Mouse (Mus musculus) hindlimb bud, embryonic 11.5 days (tissue): ENCODE measurements around the gene Nrcam.

Experiments
- DNase-seq: peaks from one replicate; pipeline ENCODE4 v3.0.0-alpha.2; 2012; ENCODE audit warnings: low read depth, low spot score; ENCODE audit errors: extremely low spot score

Nrcam gene

GRCm38 (mm10) chr12:44357460-44357859 is 28.8 kb downstream of the Nrcam start:
- no peak for DNase-seq

GRCm38 (mm10) chr12:44357881-44358280 is 29.2 kb downstream of the Nrcam start:
- no peak for DNase-seq

- DNase-seq: no peak
Observed at GRCm38 (mm10) chr12:44371076-44371710, 42.5 kb downstream of the Nrcam start.

GRCm38 (mm10) chr12:44375956-44376355 is 47.3 kb downstream of the Nrcam start:
- no peak for DNase-seq

- DNase-seq: no peak
Observed at GRCm38 (mm10) chr12:44378431-44379161, 49.9 kb downstream of the Nrcam start.

GRCm38 (mm10) chr12:44380805-44381204 is 52.1 kb downstream of the Nrcam start:
- no peak for DNase-seq

GRCm38 (mm10) chr12:44386398-44386797 is 57.7 kb downstream of the Nrcam start:
- DNase-seq: no peak

GRCm38 (mm10) chr12:44388220-44388619 is 59.5 kb downstream of the Nrcam start:
- DNase-seq: no peak

- no peak for DNase-seq
Observed at GRCm38 (mm10) chr12:44390391-44391137, 61.9 kb downstream of the Nrcam start.

GRCm38 (mm10) chr12:44394901-44395300 is 66.2 kb downstream of the Nrcam start:
- no peak for DNase-seq

GRCm38 (mm10) chr12:44397782-44398181 is 69.1 kb downstream of the Nrcam start:
- no peak for DNase-seq

- no peak for DNase-seq
Observed at GRCm38 (mm10) chr12:44402134-44402533, 73.4 kb downstream of the Nrcam start.

GRCm38 (mm10) chr12:44403270-44403669 is 74.6 kb downstream of the Nrcam start:
- no peak for DNase-seq

GRCm38 (mm10) chr12:44403731-44404424 is 75.2 kb downstream of the Nrcam start:
- DNase-seq: no peak

- DNase-seq: no peak
Observed at GRCm38 (mm10) chr12:44409786-44410185, 81.1 kb downstream of the Nrcam start.

- DNase-seq: no peak
Observed at GRCm38 (mm10) chr12:44411031-44411430, 82.3 kb downstream of the Nrcam start.

- DNase-seq: no peak
Observed at GRCm38 (mm10) chr12:44422154-44422866, 93.6 kb downstream of the Nrcam start.

- DNase-seq: no peak
Observed at GRCm38 (mm10) chr12:44422867-44423255, 94.2 kb downstream of the Nrcam start.

GRCm38 (mm10) chr12:44424011-44424410 is 95.3 kb downstream of the Nrcam start:
- no peak for DNase-seq

GRCm38 (mm10) chr12:44425040-44425439 is 96.4 kb downstream of the Nrcam start:
- peak; percentile 30 for DNase-seq

GRCm38 (mm10) chr12:44430335-44430734 is 101.7 kb downstream of the Nrcam start:
- DNase-seq: no peak
